Mouse (Mus musculus) heart, embryonic 13.5 days (tissue): Measurements from ENCODE around the gene Ace. TPM values are rescaled to one million over a fixed set of nuclear protein-coding genes. Genes with fewer than 3 reads are reported as not detected.
A peak's percentile ranks its signal among the peaks of the same experiment; 100 is the strongest.

Experiments used
- ATAC-seq: fragments of 200-750 bp; cut with Nextera tagmentation; 2 replicates; pipeline ENCODE4 v1.8.0; 2017; ENCODE audit warnings: moderate TSS enrichment; ENCODE audit not compliant: insufficient number of reproducible peaks, low FRiP score, low TSS enrichment; ENCODE audit errors: extremely low read depth
- H3K27ac ChIP-seq: fragments of 300-500 bp; sonication (generic); replicated peaks from 2 replicates; pipeline ENCODE4 v1.5.1; 2015; ENCODE audit warnings: moderate library complexity, mild to moderate bottlenecking, inconsistent platforms
- H3K27me3 ChIP-seq: fragments of 300-500 bp; sonication (generic); replicated peaks from 2 replicates; pipeline ENCODE4 v1.6.1; 2015; ENCODE audit warnings: mild to moderate bottlenecking, inconsistent platforms
- H3K36me3 ChIP-seq: fragments of 300-500 bp; sonication (generic); 2 replicates; pipeline ENCODE4 v1.6.1; 2015; ENCODE audit warnings: mild to moderate bottlenecking, inconsistent platforms
- H3K4me1 ChIP-seq: fragments of 300-500 bp; sonication (generic); 2 replicates; pipeline ENCODE4 v1.6.1; 2015; ENCODE audit warnings: inconsistent platforms
- H3K4me2 ChIP-seq: fragments of 300-500 bp; sonication (generic); 2 replicates; pipeline ENCODE4 v1.6.1; 2015; ENCODE audit warnings: inconsistent platforms, mild to moderate bottlenecking, moderate library complexity
- H3K4me3 ChIP-seq: fragments of 300-500 bp; sonication (generic); 2 replicates; pipeline ENCODE4 v1.5.1; 2015; ENCODE audit warnings: moderate library complexity, mild to moderate bottlenecking, inconsistent platforms
- H3K9ac ChIP-seq: fragments of 300-500 bp; sonication (generic); 2 replicates; pipeline ENCODE4 v1.6.1; 2015; ENCODE audit warnings: inconsistent platforms, mild to moderate bottlenecking, moderate library complexity
- H3K9me3 ChIP-seq: fragments of 300-500 bp; sonication (generic); 2 replicates; pipeline ENCODE4 v1.6.1; 2016; ENCODE audit warnings: inconsistent platforms
- WGBS: fragments of 180-500 bp; shearing (Covaris S2); methylation state at CpG from one replicate; pipeline ENCODE4 v1.1.7; 2015; ENCODE audit warnings: mixed read lengths; 5-methylcytosine and 5-hydroxymethylcytosine counted together
- polyA plus RNA-seq: library from polyadenylated mRNA; unstranded; fragments of >200 nt; fragmentation: Nextera tagmentation; extraction: Ambion mirVana; gene quantifications from 2 replicates; pipeline ENCODE4 v1.2.1, GENCODE M21; 2015

The Ace gene
- polyA plus RNA-seq, 1 experiment from 2014 or later, result 1.1 TPM

DNA sequence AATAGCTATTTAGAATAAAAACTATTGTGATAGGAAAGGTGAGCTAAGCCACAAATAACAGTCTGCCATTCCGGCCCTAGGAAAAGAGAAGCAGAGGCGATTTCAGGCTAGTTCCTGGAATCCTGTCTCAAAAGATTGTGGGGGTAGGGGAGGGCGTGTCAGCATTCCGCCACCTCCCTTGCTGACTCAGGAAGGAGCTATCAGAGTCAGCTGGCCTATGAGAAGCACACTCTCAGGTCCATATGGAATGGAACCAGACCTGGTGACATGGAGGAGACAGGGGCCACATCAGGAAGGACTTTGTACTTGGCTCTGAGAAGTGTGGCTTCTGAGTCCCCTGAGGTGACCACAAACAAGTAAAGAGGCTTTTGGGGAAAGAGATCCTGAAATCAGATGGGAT lies 17.2 kb upstream of the Ace start:
- no peak overlapping the region for H3K27ac ChIP-seq
- H3K27me3 ChIP-seq, result peaks cover 60% of the 10 kb centered on the region
- ATAC-seq, result no peak
- H3K9me3 ChIP-seq, result no peaks in the 10 kb centered on the region
- no peaks in the 10 kb centered on the region for H3K36me3 ChIP-seq
- no peak overlapping the region for H3K4me2 ChIP-seq
- H3K4me1 ChIP-seq, result 0 out of 2 replicates have a peak, but pooled peaks cover 6% of the 10 kb centered on the region
- no peak overlapping the region for H3K9ac ChIP-seq
- no peak overlapping the region for H3K4me3 ChIP-seq
- WGBS, result 50% methylated on average over 4 of the region's 4 CpGs

DNA sequence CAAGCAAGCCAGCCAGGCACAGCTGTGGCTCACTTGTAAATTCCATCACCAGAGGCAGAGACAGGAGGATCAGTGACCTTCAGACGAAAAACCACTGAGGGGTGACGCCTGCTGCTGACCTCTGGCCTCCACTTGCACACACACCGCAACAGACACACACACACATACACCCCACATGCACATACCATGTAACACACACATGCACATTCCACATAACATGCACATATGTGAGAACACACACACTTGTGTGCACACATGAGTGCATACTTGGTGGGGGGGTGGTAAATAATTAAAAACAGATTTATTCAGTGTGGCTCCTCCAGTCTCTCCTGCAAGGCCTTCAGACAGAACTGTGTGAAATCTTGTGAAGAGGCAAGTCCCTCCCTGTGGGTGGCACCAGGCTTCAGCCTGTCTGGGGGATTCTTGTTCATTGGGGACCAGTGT lies 16.1 kb upstream of the Ace start:
- no peak overlapping the region for H3K4me3 ChIP-seq
- peaks cover 49% of the 10 kb centered on the region for H3K27me3 ChIP-seq
- ATAC-seq, result no peak
- H3K4me2 ChIP-seq, result no peak overlapping the region
- H3K27ac ChIP-seq, result no peak overlapping the region
- no peaks in the 10 kb centered on the region for H3K9me3 ChIP-seq
- H3K9ac ChIP-seq, result no peak overlapping the region
- WGBS, result 63% methylated on average over 3 of the region's 3 CpGs
- no peaks in the 10 kb centered on the region for H3K36me3 ChIP-seq
- H3K4me1 ChIP-seq, result 0 out of 2 replicates have a peak, but pooled peaks cover 6% of the 10 kb centered on the region

DNA sequence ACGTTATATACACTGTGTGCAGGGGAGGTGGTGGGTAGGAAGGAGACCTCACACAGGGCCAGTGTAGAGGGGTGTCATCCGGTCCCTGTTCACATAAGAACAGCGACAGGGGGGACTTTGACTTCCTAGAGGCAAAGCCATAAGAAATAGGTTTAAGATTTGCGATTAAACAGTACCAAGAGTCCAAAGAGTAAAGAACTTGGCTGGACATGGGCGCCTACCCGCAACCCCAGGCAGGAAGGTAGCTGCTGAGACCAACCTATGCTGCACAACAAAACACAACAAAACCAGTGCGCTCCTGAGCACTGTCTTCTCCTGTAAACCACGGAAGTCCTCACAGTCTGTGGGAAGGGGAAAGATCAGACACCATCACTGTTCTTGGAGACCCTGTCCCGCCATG lies 15.6 kb upstream of the Ace start:
- Histone ChIP-seq H3K4me3 (no peak overlapping the region), H3K4me2 (no peak overlapping the region), H3K4me1 (peaks cover 6% of the 10 kb centered on the region; the same call in 1 of the 2 replicates), H3K9ac (no peak overlapping the region), H3K36me3 (no peaks in the 10 kb centered on the region), H3K27ac (no peak overlapping the region), H3K27me3 (peaks cover 49% of the 10 kb centered on the region), H3K9me3 (no peaks in the 10 kb centered on the region)
- 84% methylated on average over 9 of the region's 9 CpGs for WGBS
- ATAC-seq, result no peak

DNA sequence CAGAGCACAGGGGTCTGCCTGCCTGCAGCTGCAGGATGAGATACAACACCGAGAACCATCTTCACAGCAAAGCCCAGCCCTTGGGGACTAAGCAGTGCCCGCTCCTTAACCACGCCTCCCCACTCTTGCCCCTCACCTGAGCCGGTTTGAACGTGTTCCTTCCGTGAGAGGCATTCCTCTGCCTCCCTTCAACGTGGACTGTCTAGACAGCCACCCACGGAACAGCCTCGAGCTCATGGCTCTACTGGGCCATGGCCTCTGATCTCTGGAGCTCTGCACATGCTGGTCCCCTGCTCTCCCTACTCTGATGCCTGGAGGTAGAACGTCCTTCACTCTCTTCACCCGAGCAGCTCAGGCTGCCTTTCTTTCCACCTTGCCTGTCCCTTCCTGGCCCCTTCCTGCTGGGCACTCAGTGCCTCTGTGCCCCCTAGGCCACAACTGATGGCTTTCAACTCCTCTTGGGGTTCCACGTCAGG lies 14.8 kb upstream of the Ace start, which contains the start of gene Cyb561:
Cyb561 (minus strand) TSS at position 426 of the 476 bp plus-strand sequence.
- WGBS, result 69% methylated on average over 12 of the region's 12 CpGs
- H3K9ac ChIP-seq, result no peak within 1 kb of the TSS
- no peak within 1 kb of the TSS for H3K4me2 ChIP-seq
- no peaks in the 10 kb centered on the region for H3K9me3 ChIP-seq
- no peak within 1 kb of the TSS for H3K4me3 ChIP-seq
- H3K36me3 ChIP-seq, result no peaks in the 10 kb centered on the region
- H3K27me3 ChIP-seq, result peaks cover 42% of the 10 kb centered on the region
- ATAC-seq, result no peak
- H3K4me1 ChIP-seq, result peaks cover 9% of the 10 kb centered on the region; the same call in 1 of the 2 replicates
- H3K27ac ChIP-seq, result no peak within 1 kb of the TSS

DNA sequence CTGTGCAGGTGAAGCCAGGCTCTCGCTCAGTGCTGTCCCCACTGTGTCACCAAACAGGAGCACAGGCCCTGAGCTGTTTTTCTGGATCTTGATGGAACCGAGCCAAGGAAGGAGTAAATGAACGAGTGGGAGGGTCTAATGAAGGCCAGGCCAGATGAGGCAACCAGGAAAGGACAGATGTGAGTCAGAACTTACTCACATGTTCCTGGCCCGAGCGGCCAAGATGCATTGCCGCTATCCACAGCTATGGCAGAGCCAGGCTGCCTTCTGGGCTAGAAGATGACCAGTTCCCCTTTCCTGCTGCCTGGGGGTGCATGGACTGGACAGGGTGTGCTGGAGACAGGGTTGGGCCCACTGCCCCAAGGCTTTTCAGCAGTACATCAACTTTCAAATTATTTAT lies 14.3 kb upstream of the Ace start:
- no peak overlapping the region for H3K27ac ChIP-seq
- H3K9ac ChIP-seq, result no peak overlapping the region
- H3K4me3 ChIP-seq, result no peak overlapping the region
- no peaks in the 10 kb centered on the region for H3K36me3 ChIP-seq
- H3K27me3 ChIP-seq, result peaks cover 40% of the 10 kb centered on the region
- H3K4me1 ChIP-seq, result peaks cover 12% of the 10 kb centered on the region; the same call in 1 of the 2 replicates
- 62% methylated on average over 6 of the region's 6 CpGs for WGBS
- no peak overlapping the region for H3K4me2 ChIP-seq
- ATAC-seq, result no peak
- H3K9me3 ChIP-seq, result no peaks in the 10 kb centered on the region

DNA sequence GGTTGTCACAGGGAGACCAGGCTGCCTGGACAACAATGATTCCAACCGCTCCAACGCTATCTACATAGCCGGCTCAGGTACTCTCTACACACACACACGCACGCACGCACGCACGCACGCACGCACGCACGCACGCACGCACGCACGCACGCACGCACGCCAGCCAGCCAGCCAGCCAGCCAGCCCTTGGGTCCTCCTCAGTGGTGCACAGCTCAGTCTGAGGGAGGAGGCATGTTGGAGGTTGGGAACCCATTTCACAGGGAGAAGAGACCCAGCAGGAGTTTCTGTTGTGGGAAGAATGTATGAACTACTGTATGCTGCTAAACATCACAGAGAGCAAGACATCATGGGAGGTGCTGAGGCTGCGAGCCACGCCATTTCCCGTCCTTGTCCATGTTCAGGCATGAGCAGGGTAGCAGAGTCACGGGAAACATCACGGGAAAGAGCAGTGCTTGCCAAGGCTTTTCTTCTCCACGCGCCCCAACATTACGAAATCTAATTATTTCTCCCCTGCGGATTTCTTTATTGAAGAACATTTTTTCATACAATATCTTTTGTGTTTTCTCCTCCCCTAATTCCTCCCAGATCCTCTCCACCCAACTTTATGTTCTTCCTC lies 11.8 kb upstream of the Ace start:
- peaks cover 29% of the 10 kb centered on the region for H3K4me1 ChIP-seq
- no peak overlapping the region for H3K9ac ChIP-seq
- no peak overlapping the region for H3K4me2 ChIP-seq
- no peak overlapping the region for H3K27ac ChIP-seq
- no peaks in the 10 kb centered on the region for H3K9me3 ChIP-seq
- peaks cover 20% of the 10 kb centered on the region for H3K27me3 ChIP-seq
- 85% methylated on average over 28 of the region's 28 CpGs for WGBS
- H3K36me3 ChIP-seq, result no peaks in the 10 kb centered on the region
- ATAC-seq, result no peak
- H3K4me3 ChIP-seq, result no peak overlapping the region

DNA sequence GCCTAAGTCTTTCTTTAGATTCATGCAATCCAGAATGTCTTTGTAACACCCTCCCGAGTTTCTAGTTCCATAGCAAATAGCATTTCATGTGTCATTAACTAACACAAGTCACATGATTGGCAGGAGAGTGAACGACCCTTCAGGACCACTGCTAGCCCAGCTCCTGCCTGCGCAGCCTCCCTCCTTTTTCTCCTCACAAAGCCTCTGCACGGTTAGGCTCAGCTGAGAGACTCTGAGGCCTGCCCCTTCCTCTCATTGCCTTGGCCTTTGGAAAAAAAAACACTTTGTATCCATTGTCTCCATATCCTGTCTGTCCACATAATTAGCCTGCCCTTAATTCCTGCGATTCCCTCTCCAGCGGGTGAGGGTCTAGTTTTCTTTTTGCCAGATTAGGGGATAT lies 10.2 kb upstream of the Ace start:
- Histone ChIP-seq H3K36me3 (no peaks in the 10 kb centered on the region), H3K4me1 (peaks cover 29% of the 10 kb centered on the region), H3K9me3 (no peaks in the 10 kb centered on the region), H3K9ac (no peak overlapping the region), H3K27ac (no peak overlapping the region), H3K4me3 (no peak overlapping the region), H3K4me2 (no peak overlapping the region), H3K27me3 (peaks cover 8% of the 10 kb centered on the region)
- ATAC-seq, result no peak
- 61% methylated on average over 6 of the region's 6 CpGs for WGBS

DNA sequence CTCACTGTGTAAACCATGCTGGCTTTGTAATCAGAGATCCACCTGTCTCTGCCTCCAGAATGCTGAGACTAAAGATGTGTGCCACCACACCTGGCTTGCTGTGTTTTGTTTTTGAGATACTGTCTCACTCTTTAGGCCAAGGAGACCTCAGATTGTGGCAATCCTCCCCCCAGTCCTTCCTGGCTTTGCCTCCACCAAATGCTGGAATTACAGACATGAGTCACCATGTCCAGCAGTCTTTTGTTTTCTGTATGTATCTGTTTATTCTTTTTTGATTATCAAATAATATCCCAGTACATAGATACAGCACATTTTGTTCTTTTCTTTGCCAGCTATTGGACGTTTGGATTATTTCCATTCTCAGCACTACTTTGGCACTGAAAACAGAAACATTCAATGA lies 9.2 kb upstream of the Ace start:
- 24% methylated on average over 1 of the region's 1 CpGs for WGBS
- Histone ChIP-seq H3K9me3 (no peaks in the 10 kb centered on the region), H3K27me3 (peaks cover 7% of the 10 kb centered on the region; the same call in 1 of the 2 replicates), H3K4me3 (no peak overlapping the region), H3K27ac (0 out of 2 replicates have a peak overlapping the region, but pooled peaks have one; percentile 32), H3K9ac (no peak overlapping the region), H3K4me2 (no peak overlapping the region), H3K4me1 (peaks cover 26% of the 10 kb centered on the region), H3K36me3 (no peaks in the 10 kb centered on the region)
- no peak for ATAC-seq

DNA sequence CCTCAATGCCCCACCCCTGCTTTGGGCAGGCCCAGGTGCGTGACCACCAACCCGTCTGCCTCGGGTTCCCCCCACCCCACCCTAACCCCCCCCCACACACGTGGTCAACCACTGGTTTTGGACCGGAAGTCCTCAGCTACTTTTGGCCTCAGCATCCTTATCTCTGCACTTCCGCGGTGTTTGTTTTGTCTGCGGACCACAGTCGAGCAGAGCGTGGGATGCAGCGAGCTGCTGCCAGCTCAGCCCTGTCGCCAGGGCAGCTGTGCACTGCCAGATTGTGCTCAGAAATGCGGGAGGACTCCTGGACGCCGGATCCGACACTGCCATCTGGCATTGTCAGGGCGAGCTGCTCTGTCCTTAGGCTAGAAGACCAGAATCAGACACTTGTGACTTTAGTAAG lies 8.4 kb upstream of the Ace start:
- Histone ChIP-seq H3K27ac (peak overlapping the region; percentile 20; the same call in 1 of the 2 replicates), H3K36me3 (no peaks in the 10 kb centered on the region), H3K4me1 (peaks cover 26% of the 10 kb centered on the region), H3K9ac (peak overlapping the region; percentile 65), H3K4me2 (peak overlapping the region; percentile 60), H3K9me3 (no peaks in the 10 kb centered on the region), H3K4me3 (peak overlapping the region; percentile 26), H3K27me3 (peaks cover 7% of the 10 kb centered on the region; the same call in 1 of the 2 replicates)
- ATAC-seq, result no peak
- WGBS, result 6% methylated on average over 17 of the region's 17 CpGs

DNA sequence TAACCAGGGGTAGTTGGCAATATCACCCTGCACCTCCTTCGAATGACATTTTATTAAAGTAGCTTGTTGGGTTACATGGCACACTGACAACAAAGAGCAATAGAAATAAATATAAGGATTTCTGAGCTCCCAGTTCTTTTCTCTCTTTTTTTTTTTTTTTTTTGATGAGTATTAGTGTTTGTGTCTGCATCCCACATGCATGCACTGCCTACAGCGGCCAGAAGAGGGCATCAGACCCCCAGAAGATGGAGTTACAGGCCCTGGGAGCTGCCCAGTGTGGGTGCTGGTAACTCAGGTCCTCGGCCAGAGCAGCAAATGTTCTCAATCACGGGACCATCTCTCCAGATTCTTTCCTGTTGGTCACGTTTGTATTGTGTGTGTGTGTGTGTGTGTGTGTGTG lies 3.1 kb upstream of the Ace start:
- Histone ChIP-seq H3K36me3 (no peaks in the 10 kb centered on the region), H3K4me3 (no peak overlapping the region), H3K4me2 (no peak overlapping the region), H3K9ac (no peak overlapping the region), H3K27me3 (peaks cover 51% of the 10 kb centered on the region), H3K4me1 (peaks cover 19% of the 10 kb centered on the region), H3K9me3 (no peaks in the 10 kb centered on the region), H3K27ac (no peak overlapping the region)
- no peak for ATAC-seq
- WGBS, result 63% methylated on average over 5 of the region's 5 CpGs

DNA sequence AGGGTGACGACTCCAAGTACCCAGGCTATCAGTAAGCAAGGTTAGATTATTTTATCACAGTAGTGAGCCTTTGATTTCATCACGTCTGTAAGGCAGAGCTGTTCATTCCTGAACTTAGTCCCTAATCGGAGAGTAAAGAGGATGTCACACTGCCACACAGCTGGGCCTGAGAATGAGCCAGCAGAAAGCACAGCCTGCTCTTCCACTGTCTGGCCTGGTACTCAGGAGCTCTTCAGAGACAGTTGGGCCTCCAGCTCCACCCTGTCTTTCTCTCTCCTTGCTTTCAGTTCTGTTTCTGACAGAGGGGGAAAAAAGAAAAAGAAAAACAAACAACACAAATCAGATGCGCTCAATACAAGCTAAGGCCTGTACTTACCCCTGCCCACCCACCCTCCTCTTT lies 1.5 kb upstream of the Ace start:
- Histone ChIP-seq H3K9me3 (no peaks in the 10 kb centered on the region), H3K9ac (no peak overlapping the region), H3K27me3 (peaks cover 67% of the 10 kb centered on the region), H3K4me2 (no peak overlapping the region), H3K27ac (no peak overlapping the region), H3K4me1 (peaks cover 15% of the 10 kb centered on the region), H3K4me3 (no peak overlapping the region), H3K36me3 (no peaks in the 10 kb centered on the region)
- ATAC-seq, result no peak
- 45% methylated on average over 4 of the region's 4 CpGs for WGBS

DNA sequence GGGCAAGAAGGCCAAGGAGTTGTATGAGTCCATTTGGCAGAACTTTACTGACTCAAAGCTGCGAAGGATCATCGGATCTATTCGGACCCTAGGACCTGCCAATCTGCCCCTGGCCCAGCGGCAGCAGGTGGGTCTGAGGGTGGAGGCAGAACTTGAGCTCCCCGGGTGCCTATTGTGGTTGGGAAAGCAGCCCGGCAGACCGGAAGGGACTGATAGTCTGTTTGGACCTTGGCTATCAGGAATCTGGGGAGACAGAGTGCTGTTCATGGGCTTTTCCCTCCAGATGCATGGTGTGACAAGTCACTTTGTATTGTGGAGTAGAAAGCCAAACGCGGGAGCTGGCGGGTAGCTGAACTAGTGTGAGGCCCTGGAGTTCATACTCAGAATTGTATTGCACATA lies 1.2 kb downstream of the Ace start:
- H3K9me3 ChIP-seq, result no peaks in the 10 kb centered on the region
- WGBS, result 38% methylated on average over 10 of the region's 10 CpGs
- no peak overlapping the region for H3K9ac ChIP-seq
- no peak overlapping the region for H3K4me2 ChIP-seq
- ATAC-seq, result no peak
- H3K36me3 ChIP-seq, result no peaks in the 10 kb centered on the region
- peaks cover 83% of the 10 kb centered on the region for H3K27me3 ChIP-seq
- H3K4me1 ChIP-seq, result peaks cover 12% of the 10 kb centered on the region
- H3K4me3 ChIP-seq, result no peak overlapping the region; the same call in 1 of the 2 replicates
- H3K27ac ChIP-seq, result no peak overlapping the region
